In the genomic region with DNA sequence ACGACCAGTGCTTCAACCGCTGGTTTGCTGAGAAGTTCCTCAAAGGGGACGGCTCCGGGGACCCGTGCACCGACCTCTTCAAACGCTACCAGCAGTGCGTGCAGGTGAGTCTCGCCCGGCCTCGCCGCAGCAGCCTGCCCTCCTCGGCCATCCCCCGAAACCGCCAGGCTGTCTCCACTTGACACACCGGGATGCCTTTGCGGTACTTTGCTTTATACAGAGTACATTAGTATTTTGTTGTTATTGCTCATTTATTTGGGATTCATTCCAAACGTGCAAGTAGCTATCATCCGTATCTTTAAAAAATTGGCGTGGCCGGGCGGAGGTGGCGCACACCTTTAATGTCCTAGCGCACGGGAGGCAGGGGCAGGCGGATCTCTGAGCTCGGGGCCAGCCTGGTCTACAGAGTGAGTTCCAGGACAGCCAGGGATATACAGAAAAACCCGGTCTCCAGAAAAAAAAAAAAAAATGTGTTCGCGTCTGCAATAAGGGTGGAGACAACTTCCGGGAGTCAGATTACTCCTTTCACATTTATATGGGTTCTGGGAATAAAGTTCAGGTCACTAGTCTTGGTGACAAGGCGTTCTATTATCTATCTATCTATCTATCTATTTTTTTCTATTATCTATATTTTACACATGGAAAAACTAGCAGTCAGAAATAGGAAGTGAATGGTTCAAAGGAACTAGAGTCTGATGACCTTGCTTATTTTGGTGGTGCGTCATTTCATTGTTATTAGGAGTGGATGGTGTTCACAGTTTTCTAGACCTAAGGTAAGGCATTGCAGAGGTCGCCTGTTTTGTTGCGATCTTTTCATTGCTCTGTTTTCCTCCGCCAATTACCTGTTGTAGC, we compare ENCODE assay signal across 7 mouse cellular contexts. TPM values are rescaled to one million over a fixed set of nuclear protein-coding genes. Genes with fewer than 3 reads are reported as not detected.
DNase-seq lines count a peak whose midpoint lies in the region; ATAC-seq and TF ChIP-seq lines count a peak whose summit lies in the region.

No protein-coding gene starts in this region.

- peak overlapping the region; percentile 72 for H3K4me2 ChIP-seq in stomach, embryonic 16.5 days (ENCODE audit: low read depth, low read length)

- ATAC-seq in stomach, embryonic 16.5 days (ENCODE audit: insufficient read depth, low FRiP score), result no peak; the same call in 1 of the 2 replicates

- H3K27me3 ChIP-seq in spleen, adult 2 months (ENCODE audit: control insufficient read depth, insufficient read depth, low read length), result no peaks in the 10 kb centered on the region
- H3K27me3 ChIP-seq in forebrain, embryonic 10.5 days (ENCODE audit: poor library complexity, severe bottlenecking), result no peaks in the 10 kb centered on the region
- no peaks in the 10 kb centered on the region for H3K27me3 ChIP-seq in stomach, embryonic 16.5 days (ENCODE audit: control insufficient read depth, insufficient read depth, low read length)

- H3K9me3 ChIP-seq in forebrain, embryonic 10.5 days, result no peaks in the 10 kb centered on the region
- no peaks in the 10 kb centered on the region for H3K9me3 ChIP-seq in stomach, embryonic 16.5 days (replicated peaks; ENCODE audit: control insufficient read depth, low read length)

- H3K36me3 ChIP-seq in spleen, adult 2 months (ENCODE audit: control insufficient read depth, insufficient read depth, low read length), result peaks cover 19% of the 10 kb centered on the region
- peaks cover 67% of the 10 kb centered on the region for H3K36me3 ChIP-seq in forebrain, embryonic 10.5 days (replicated peaks)
- peaks cover 15% of the 10 kb centered on the region for H3K36me3 ChIP-seq in stomach, embryonic 16.5 days (ENCODE audit: control insufficient read depth, insufficient read depth, low read length)

- DNase-seq in spleen, adult 2 months (ENCODE audit: low read depth in 1 of 2, low spot score in 2 of 2), result no peak
- DNase-seq in spleen, postnatal 10 days (ENCODE audit: low spot score in 2 of 2), result no peak
- DNase-seq in forebrain, embryonic 10.5 days (ENCODE audit: extremely low spot score, low spot score), result no peak
- peak; percentile 22 for DNase-seq in liver
- DNase-seq in urinary bladder, postnatal 25 days (ENCODE audit: low spot score), result no peak
- DNase-seq in embryo, embryonic 9.5 days (ENCODE audit: extremely low spot score), result no peak

- no peak for TF ChIP-seq CTCF in spleen, adult 2 months (IDR thresholded peaks at IDR 0.05; ENCODE audit: extremely low read depth, insufficient read depth, insufficient read length, insufficient replicate concordance)

- 8% methylated on average over 36 of the region's 36 CpGs for WGBS in spleen, adult 2 months
- 13% methylated on average over 36 of the region's 36 CpGs for WGBS in forebrain, embryonic 10.5 days
- WGBS in stomach, embryonic 16.5 days, result 10% methylated on average over 36 of the region's 36 CpGs

- H3K27ac ChIP-seq in spleen, adult 2 months (ENCODE audit: insufficient read depth, low read length), result peak overlapping the region; percentile 74
- peak overlapping the region; percentile 92 for H3K27ac ChIP-seq in forebrain, embryonic 10.5 days
- no peak overlapping the region for H3K27ac ChIP-seq in stomach, embryonic 16.5 days (ENCODE audit: low read length)

- peak overlapping the region; percentile 91 for H3K9ac ChIP-seq in stomach, embryonic 16.5 days (ENCODE audit: low read length)

- TF ChIP-seq POLR2A in spleen, adult 2 months (IDR thresholded peaks at IDR 0.05; ENCODE audit: low read depth, low read length), result no peak

- peak overlapping the region; percentile 93 for H3K4me3 ChIP-seq in spleen, adult 2 months (ENCODE audit: extremely low read depth, insufficient read depth, insufficient read length)
- H3K4me3 ChIP-seq in forebrain, embryonic 10.5 days, result peak overlapping the region; percentile 82
- H3K4me3 ChIP-seq in stomach, embryonic 16.5 days (replicated peaks; ENCODE audit: low read length), result peak overlapping the region; percentile 81

- peaks cover 3% of the 10 kb centered on the region; the same call in 1 of the 2 replicates for H3K4me1 ChIP-seq in spleen, adult 2 months (ENCODE audit: control insufficient read depth, insufficient read depth, insufficient read length)
- H3K4me1 ChIP-seq in forebrain, embryonic 10.5 days, result peaks cover 29% of the 10 kb centered on the region
- H3K4me1 ChIP-seq in stomach, embryonic 16.5 days (ENCODE audit: control insufficient read depth, insufficient read depth, low read length), result peaks cover 10% of the 10 kb centered on the region

RNA-seq across cellular contexts. Expression of gene Triap1, which starts 0.5 kb away (rescaled TPM):
- 5.7 and 7.5 TPM in 2 replicates for polyA plus RNA-seq in spleen, adult 2 months (2012; rRNA removed)
- polyA plus RNA-seq in forebrain, embryonic 10.5 days (2016; fragmentation: Nextera tagmentation; extraction: Ambion mirVana), result 56.6 and 57.7 TPM in 2 replicates
- 49.4 and 60.9 TPM in 2 replicates for polyA plus RNA-seq in stomach, embryonic 16.5 days (2015; fragmentation: Nextera tagmentation; extraction: Ambion mirVana)

RNA-seq across cellular contexts. Expression of gene Gatc, which starts 0.6 kb away (rescaled TPM):
- polyA plus RNA-seq in spleen, adult 2 months (2012; rRNA removed), result 4.9 and 5.8 TPM in 2 replicates
- polyA plus RNA-seq in forebrain, embryonic 10.5 days (2016; fragmentation: Nextera tagmentation; extraction: Ambion mirVana), result 37.6 and 40.2 TPM in 2 replicates
- polyA plus RNA-seq in stomach, embryonic 16.5 days (2015; fragmentation: Nextera tagmentation; extraction: Ambion mirVana), result 21.3 and 24.5 TPM in 2 replicates

RNA-seq across cellular contexts. Expression of gene Cox6a1, which starts 7.2 kb away (rescaled TPM):
- 777 and 1,352 TPM in 2 replicates for polyA plus RNA-seq in spleen, adult 2 months (2012; rRNA removed)
- 754 and 787 TPM in 2 replicates for polyA plus RNA-seq in forebrain, embryonic 10.5 days (2016; fragmentation: Nextera tagmentation; extraction: Ambion mirVana)
- 927 and 1,043 TPM in 2 replicates for polyA plus RNA-seq in stomach, embryonic 16.5 days (2015; fragmentation: Nextera tagmentation; extraction: Ambion mirVana)

RNA-seq across cellular contexts. Expression of gene Srsf9, which starts 14.6 kb away (rescaled TPM):
- 57.8 and 102 TPM in 2 replicates for polyA plus RNA-seq in spleen, adult 2 months (2012; rRNA removed)
- polyA plus RNA-seq in forebrain, embryonic 10.5 days (2016; fragmentation: Nextera tagmentation; extraction: Ambion mirVana), result 399 and 417 TPM in 2 replicates
- 111 and 127 TPM in 2 replicates for polyA plus RNA-seq in stomach, embryonic 16.5 days (2015; fragmentation: Nextera tagmentation; extraction: Ambion mirVana)

RNA-seq across cellular contexts. Expression of gene Dynll1, which starts 40.7 kb away (rescaled TPM):
- 135 and 214 TPM in 2 replicates for polyA plus RNA-seq in spleen, adult 2 months (2012; rRNA removed)
- 1,650 and 1,695 TPM in 2 replicates for polyA plus RNA-seq in forebrain, embryonic 10.5 days (2016; fragmentation: Nextera tagmentation; extraction: Ambion mirVana)
- polyA plus RNA-seq in stomach, embryonic 16.5 days (2015; fragmentation: Nextera tagmentation; extraction: Ambion mirVana), result 1,419 and 1,514 TPM in 2 replicates
